Mouse (Mus musculus) kidney, adult 2 months (tissue): ENCODE measurements around the gene Cntrl.

Experiments
- CTCF ChIP-seq: fragments of 200-500 bp; conservative IDR thresholded peaks from 2 replicates; pipeline ENCODE4 v1.5.1; 2011; ENCODE audit warnings: low read depth, mild to moderate bottlenecking, control low read depth, low read length, moderate library complexity, mixed read lengths; ENCODE audit not compliant: insufficient read depth, insufficient read length
- POLR2A ChIP-seq: fragments of 200-500 bp; IDR thresholded peaks from one replicate; pipeline ENCODE4 v1.6.1; 2011; ENCODE audit warnings: low read depth, low read length, control low read depth

DNA sequence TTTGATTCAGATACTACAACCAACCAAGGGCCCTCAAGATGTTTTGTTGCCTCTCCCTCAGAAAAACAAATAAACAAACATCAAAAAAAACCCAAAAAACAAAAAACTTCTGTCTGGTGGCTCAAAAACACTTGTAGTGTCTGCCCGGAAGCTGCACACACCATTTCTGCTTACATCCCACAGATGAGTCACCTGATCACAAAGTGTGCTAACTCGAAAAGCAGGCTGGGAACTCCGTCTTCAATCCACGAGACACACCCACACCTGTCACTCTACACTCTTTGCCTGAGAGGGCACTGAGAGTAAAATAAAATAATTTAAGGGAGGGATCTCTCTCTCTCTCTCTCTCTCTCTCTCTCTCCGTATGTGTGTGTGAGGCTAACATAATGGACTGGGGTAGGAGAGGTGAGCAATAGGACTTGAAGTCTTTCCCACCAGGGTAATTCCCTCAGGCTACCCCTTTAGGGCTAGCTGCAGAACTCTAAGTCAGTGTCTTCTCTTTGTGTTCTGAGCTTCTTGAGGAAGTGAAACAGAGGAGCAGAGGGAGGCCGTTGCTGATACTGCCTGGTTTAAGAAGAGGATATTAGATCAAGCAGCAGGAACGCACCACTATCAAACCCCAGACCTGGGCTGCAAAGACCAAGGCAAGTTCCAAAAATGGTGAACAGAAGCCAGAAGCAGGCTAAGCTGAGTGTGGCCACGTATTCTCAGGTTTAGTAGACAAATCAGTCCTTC, 99.8 kb downstream of the Cntrl start:
- TF ChIP-seq CTCF (no peak), POLR2A (no peak)
